Mouse (Mus musculus): ENCODE measurements around the gene Cdk14. TPM values are rescaled to one million over a fixed set of nuclear protein-coding genes. Genes with fewer than 3 reads are reported as not detected.

Gene Cdk14
- polyA plus RNA-seq, 1 experiment from 2014 or later: 13.8 TPM

- H3K4me1 ChIP-seq: peaks cover 19% of the 10 kb centered on the region
- H3K36me3 ChIP-seq: no peaks in the 10 kb centered on the region
- no peaks in the 10 kb centered on the region for H3K27me3 ChIP-seq
- peak; percentile 94 for ATAC-seq (replicated peaks; ENCODE audit: low FRiP score)
- H3K27ac ChIP-seq: peak overlapping the region; percentile 85
- H3K4me3 ChIP-seq (replicated peaks): peak overlapping the region; percentile 79
- H3K4me2 ChIP-seq: peak overlapping the region; percentile 90
- peak overlapping the region; percentile 84 for H3K9ac ChIP-seq
- H3K9me3 ChIP-seq (replicated peaks): no peaks in the 10 kb centered on the region
- under 1% methylated on average over 94 of the region's 128 CpGs for WGBS
Observed at GRCm38 (mm10) chr5:5379870-5380730, 40.0 kb downstream of the Cdk14 start.

- H3K4me1 ChIP-seq: peaks cover 19% of the 10 kb centered on the region
- peak overlapping the region; percentile 85 for H3K27ac ChIP-seq
- no peaks in the 10 kb centered on the region for H3K36me3 ChIP-seq
- H3K4me2 ChIP-seq: peak overlapping the region; percentile 90
- WGBS: under 1% methylated on average over 14 of the region's 14 CpGs
- peak overlapping the region; percentile 79 for H3K4me3 ChIP-seq (replicated peaks)
- no peak for ATAC-seq (replicated peaks; ENCODE audit: low FRiP score)
- no peaks in the 10 kb centered on the region for H3K9me3 ChIP-seq (replicated peaks)
- H3K27me3 ChIP-seq: no peaks in the 10 kb centered on the region
- H3K9ac ChIP-seq: peak overlapping the region; percentile 84
Observed at GRCm38 (mm10) chr5:5379501-5379869, 40.6 kb downstream of the Cdk14 start.

- no peaks in the 10 kb centered on the region for H3K9me3 ChIP-seq (replicated peaks)
- 93% methylated on average over 1 of the region's 1 CpGs for WGBS
- no peak for ATAC-seq (replicated peaks; ENCODE audit: low FRiP score)
Observed at GRCm38 (mm10) chr5:5374393-5374792, 45.7 kb downstream of the Cdk14 start.

GRCm38 (mm10) chr5:5373541-5373940, 46.6 kb downstream of the Cdk14 start:
- Histone ChIP-seq H3K9ac (no peak overlapping the region), H3K9me3 (replicated peaks) (no peaks in the 10 kb centered on the region), H3K4me1 (peaks cover 2% of the 10 kb centered on the region; the same call in 1 of the 2 replicates), H3K27me3 (no peaks in the 10 kb centered on the region), H3K4me3 (replicated peaks) (no peak overlapping the region), H3K27ac (no peak overlapping the region), H3K36me3 (no peaks in the 10 kb centered on the region), H3K4me2 (no peak overlapping the region)
- WGBS: 84% methylated on average over 7 of the region's 7 CpGs
- no peak for ATAC-seq (replicated peaks; ENCODE audit: low FRiP score)

More at GRCm38 (mm10) chr5:5374393-5374792, 45.7 kb downstream of the Cdk14 start:
- no peaks in the 10 kb centered on the region for H3K27me3 ChIP-seq
- no peak overlapping the region for H3K4me3 ChIP-seq (replicated peaks)
- H3K4me2 ChIP-seq: no peak overlapping the region
- peaks cover 9% of the 10 kb centered on the region for H3K4me1 ChIP-seq
- H3K9ac ChIP-seq: no peak overlapping the region
- no peak overlapping the region for H3K27ac ChIP-seq
- no peaks in the 10 kb centered on the region for H3K36me3 ChIP-seq

GRCm38 (mm10) chr5:5372936-5373335, 47.2 kb downstream of the Cdk14 start:
- no peak for ATAC-seq (replicated peaks; ENCODE audit: low FRiP score)
- no peak overlapping the region for H3K9ac ChIP-seq
- H3K9me3 ChIP-seq (replicated peaks): no peaks in the 10 kb centered on the region
- 75% methylated on average over 5 of the region's 5 CpGs for WGBS
- no peaks in the 10 kb centered on the region for H3K4me1 ChIP-seq
- H3K36me3 ChIP-seq: no peaks in the 10 kb centered on the region
- H3K4me3 ChIP-seq (replicated peaks): no peak overlapping the region
- no peaks in the 10 kb centered on the region for H3K27me3 ChIP-seq
- H3K27ac ChIP-seq: no peak overlapping the region
- no peak overlapping the region for H3K4me2 ChIP-seq

- H3K27ac ChIP-seq: no peak overlapping the region
- no peaks in the 10 kb centered on the region for H3K27me3 ChIP-seq
- H3K4me3 ChIP-seq (replicated peaks): no peak overlapping the region
- no peaks in the 10 kb centered on the region for H3K9me3 ChIP-seq (replicated peaks)
- H3K9ac ChIP-seq: no peak overlapping the region
- ATAC-seq (replicated peaks; ENCODE audit: low FRiP score): 0 out of 2 replicates have a peak, but pooled peaks have one; percentile 49
- H3K4me1 ChIP-seq: no peaks in the 10 kb centered on the region
- 69% methylated on average over 3 of the region's 3 CpGs for WGBS
- H3K36me3 ChIP-seq: no peaks in the 10 kb centered on the region
- no peak overlapping the region for H3K4me2 ChIP-seq
Observed at GRCm38 (mm10) chr5:5372354-5372753, 47.8 kb downstream of the Cdk14 start.

GRCm38 (mm10) chr5:5370322-5371082, 49.6 kb downstream of the Cdk14 start:
- Histone ChIP-seq H3K4me1 (no peaks in the 10 kb centered on the region), H3K27ac (no peak overlapping the region), H3K9me3 (replicated peaks) (no peaks in the 10 kb centered on the region), H3K36me3 (no peaks in the 10 kb centered on the region), H3K9ac (no peak overlapping the region), H3K27me3 (no peaks in the 10 kb centered on the region), H3K4me3 (replicated peaks) (no peak overlapping the region), H3K4me2 (no peak overlapping the region)
- ATAC-seq (replicated peaks; ENCODE audit: low FRiP score): no peak
- 74% methylated on average over 4 of the region's 4 CpGs for WGBS

- no peak overlapping the region for H3K4me3 ChIP-seq (replicated peaks)
- H3K4me1 ChIP-seq: no peaks in the 10 kb centered on the region
- WGBS: 79% methylated on average over 14 of the region's 14 CpGs
- no peak overlapping the region for H3K9ac ChIP-seq
- no peaks in the 10 kb centered on the region for H3K27me3 ChIP-seq
- ATAC-seq (replicated peaks; ENCODE audit: low FRiP score): no peak
- no peaks in the 10 kb centered on the region; the same call in 1 of the 2 replicates for H3K36me3 ChIP-seq
- H3K27ac ChIP-seq: no peak overlapping the region
- H3K9me3 ChIP-seq (replicated peaks): no peaks in the 10 kb centered on the region
- H3K4me2 ChIP-seq: no peak overlapping the region
Observed at GRCm38 (mm10) chr5:5368389-5369164, 51.5 kb downstream of the Cdk14 start.

- Histone ChIP-seq H3K4me3 (replicated peaks) (no peak overlapping the region), H3K36me3 (no peaks in the 10 kb centered on the region; the same call in 1 of the 2 replicates), H3K9me3 (replicated peaks) (no peaks in the 10 kb centered on the region), H3K27me3 (no peaks in the 10 kb centered on the region), H3K27ac (no peak overlapping the region), H3K9ac (no peak overlapping the region), H3K4me1 (no peaks in the 10 kb centered on the region), H3K4me2 (no peak overlapping the region)
- ATAC-seq (replicated peaks; ENCODE audit: low FRiP score): no peak
- WGBS: 79% methylated on average over 8 of the region's 8 CpGs
Observed at GRCm38 (mm10) chr5:5367550-5367949, 52.6 kb downstream of the Cdk14 start.

- Histone ChIP-seq H3K9me3 (replicated peaks) (0 out of 2 replicates have a peak, but pooled peaks cover 3% of the 10 kb centered on the region), H3K27me3 (no peaks in the 10 kb centered on the region), H3K4me2 (no peak overlapping the region), H3K36me3 (peaks cover 3% of the 10 kb centered on the region; the same call in 1 of the 2 replicates), H3K9ac (no peak overlapping the region), H3K4me3 (replicated peaks) (no peak overlapping the region), H3K27ac (no peak overlapping the region), H3K4me1 (0 out of 2 replicates have a peak, but pooled peaks cover 2% of the 10 kb centered on the region)
- ATAC-seq (replicated peaks; ENCODE audit: low FRiP score): no peak
- 81% methylated on average over 14 of the region's 14 CpGs for WGBS
Observed at GRCm38 (mm10) chr5:5365285-5366076, 54.6 kb downstream of the Cdk14 start.

- 96% methylated on average over 3 of the region's 3 CpGs for WGBS
- Histone ChIP-seq H3K36me3 (peaks cover 3% of the 10 kb centered on the region; the same call in 1 of the 2 replicates), H3K27me3 (no peaks in the 10 kb centered on the region), H3K4me2 (no peak overlapping the region), H3K27ac (no peak overlapping the region), H3K9ac (no peak overlapping the region), H3K4me3 (replicated peaks) (no peak overlapping the region), H3K9me3 (replicated peaks) (0 out of 2 replicates have a peak, but pooled peaks cover 3% of the 10 kb centered on the region), H3K4me1 (peaks cover 18% of the 10 kb centered on the region)
- ATAC-seq (replicated peaks; ENCODE audit: low FRiP score): no peak
Observed at GRCm38 (mm10) chr5:5361684-5362083, 58.4 kb downstream of the Cdk14 start.
